Mouse (Mus musculus) neural tube, embryonic 14.5 days (tissue): ENCODE results near the gene 9530003J23Rik. TPM values are rescaled to one million over a fixed set of nuclear protein-coding genes. Genes with fewer than 3 reads are reported as not detected.

ENCODE experiments used
- ATAC-seq: fragments of 200-750 bp; cut with Nextera tagmentation; 2 replicates; pipeline ENCODE4 v1.8.0; 2017; ENCODE audit warnings: low read depth, mild to moderate bottlenecking, moderate TSS enrichment, moderate library complexity
- H3K27ac ChIP-seq: fragments of 300-500 bp; sonication (generic); 2 replicates; pipeline ENCODE4 v1.5.1; 2014; ENCODE audit warnings: low read depth, mild to moderate bottlenecking, control low read depth, low read length, moderate library complexity, mixed read lengths
- H3K27me3 ChIP-seq: fragments of 300-500 bp; sonication (generic); 2 replicates; pipeline ENCODE4 v1.6.1; 2014; ENCODE audit warnings: low read length; ENCODE audit not compliant: control insufficient read depth, insufficient read depth
- H3K36me3 ChIP-seq: fragments of 300-500 bp; sonication (generic); 2 replicates; pipeline ENCODE4 v1.6.1; 2014; ENCODE audit warnings: low read length, mixed read lengths; ENCODE audit not compliant: control insufficient read depth, insufficient read depth
- H3K4me1 ChIP-seq: fragments of 300-500 bp; sonication (generic); 2 replicates; pipeline ENCODE4 v1.6.1; 2014; ENCODE audit warnings: low read length; ENCODE audit not compliant: control insufficient read depth, insufficient read depth
- H3K4me2 ChIP-seq: fragments of 300-500 bp; sonication (generic); 2 replicates; pipeline ENCODE4 v1.6.1; 2014; ENCODE audit warnings: mild to moderate bottlenecking, low read depth, low read length, control low read depth
- H3K4me3 ChIP-seq: fragments of 300-500 bp; sonication (generic); 2 replicates; pipeline ENCODE4 v1.5.1; 2014; ENCODE audit warnings: low read depth, low read length, control low read depth, mixed read lengths
- H3K9ac ChIP-seq: fragments of 300-500 bp; sonication (generic); replicated peaks from 2 replicates; pipeline ENCODE4 v1.6.1; 2014; ENCODE audit warnings: low read depth, mild to moderate bottlenecking, control low read depth, low read length, mixed read lengths
- H3K9me3 ChIP-seq: fragments of 300-500 bp; sonication (generic); 2 replicates; pipeline ENCODE4 v1.6.1; 2016; ENCODE audit warnings: low read length; ENCODE audit not compliant: control insufficient read depth
- WGBS: fragments of 180-500 bp; shearing (Covaris S2); extraction: QIAGEN DNeasy Blood & Tissue Kit; methylation state at CpG from one replicate; pipeline ENCODE4 v1.1.7; 2014; 5-methylcytosine and 5-hydroxymethylcytosine counted together
- polyA plus RNA-seq: library from polyadenylated mRNA; unstranded; fragments of >200 nt; fragmentation: Nextera tagmentation; extraction: Ambion mirVana; gene quantifications from 2 replicates; pipeline ENCODE4 v1.2.1, GENCODE M21; 2014

The 9530003J23Rik gene
- polyA plus RNA-seq, 1 experiment from 2014 or later, result not detected

DNA sequence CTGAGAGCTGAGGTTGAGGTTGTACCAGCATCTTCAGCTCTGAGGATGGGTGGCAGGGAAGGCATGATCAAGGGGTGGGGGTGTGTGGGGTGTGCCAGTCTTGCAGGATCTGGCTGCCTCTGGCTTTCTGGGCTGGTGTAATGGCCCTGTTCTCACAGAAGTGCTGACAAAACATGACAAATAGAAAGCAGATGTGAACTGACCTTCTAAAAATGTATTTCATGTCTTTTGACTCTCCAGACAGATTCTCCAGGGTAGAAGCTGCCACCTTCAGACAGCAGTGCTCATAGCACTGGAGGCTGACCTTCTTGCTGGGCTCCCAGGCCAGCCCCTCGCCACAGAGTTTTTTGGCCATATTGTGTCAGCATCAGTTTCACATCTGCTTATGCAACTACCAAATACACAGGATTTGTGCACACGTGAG, 34.9 kb downstream of the 9530003J23Rik start:
- H3K9ac ChIP-seq, result no peak overlapping the region
- no peaks in the 10 kb centered on the region for H3K4me1 ChIP-seq
- no peak for ATAC-seq
- no peak overlapping the region for H3K4me2 ChIP-seq
- no peak overlapping the region for H3K4me3 ChIP-seq
- 80% methylated on average over 2 of the region's 2 CpGs for whole genome bisulfite sequencing
- no peaks in the 10 kb centered on the region for H3K9me3 ChIP-seq
- H3K36me3 ChIP-seq, result no peaks in the 10 kb centered on the region
- H3K27ac ChIP-seq, result no peak overlapping the region
- no peaks in the 10 kb centered on the region for H3K27me3 ChIP-seq

DNA sequence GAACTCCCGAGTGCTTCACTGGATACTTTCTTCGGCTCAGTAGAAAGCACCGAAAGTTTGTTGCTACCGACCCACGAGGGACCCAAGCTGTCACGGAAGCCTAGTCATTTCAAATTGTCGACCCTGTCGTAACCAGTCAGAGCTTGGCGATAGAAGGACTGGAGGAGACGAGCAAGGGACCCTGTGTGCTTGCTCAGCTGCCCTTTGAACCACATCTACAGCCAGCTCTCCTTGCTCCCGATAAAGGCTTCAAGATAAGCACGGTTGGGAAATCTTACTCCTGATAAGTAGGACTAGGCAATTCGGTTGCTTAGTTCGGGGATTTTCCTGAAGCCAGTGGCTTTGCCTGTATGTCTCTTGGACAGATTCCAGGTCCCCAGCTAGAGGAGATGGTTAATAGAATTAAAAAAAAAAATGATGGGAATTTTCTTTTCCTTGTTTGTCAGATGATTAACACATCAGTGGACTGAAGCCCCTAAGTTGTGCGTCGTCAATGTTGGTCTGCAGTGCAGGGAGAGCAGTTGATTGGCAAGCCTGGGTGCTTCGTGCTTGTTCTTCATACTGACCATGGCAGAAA, 35.4 kb downstream of the 9530003J23Rik start:
- Histone ChIP-seq H3K36me3 (no peaks in the 10 kb centered on the region), H3K9ac (no peak overlapping the region), H3K27me3 (no peaks in the 10 kb centered on the region), H3K27ac (no peak overlapping the region), H3K4me2 (no peak overlapping the region), H3K4me1 (no peaks in the 10 kb centered on the region), H3K4me3 (no peak overlapping the region), H3K9me3 (no peaks in the 10 kb centered on the region)
- ATAC-seq, result no peak
- WGBS, result 85% methylated on average over 17 of the region's 17 CpGs

DNA sequence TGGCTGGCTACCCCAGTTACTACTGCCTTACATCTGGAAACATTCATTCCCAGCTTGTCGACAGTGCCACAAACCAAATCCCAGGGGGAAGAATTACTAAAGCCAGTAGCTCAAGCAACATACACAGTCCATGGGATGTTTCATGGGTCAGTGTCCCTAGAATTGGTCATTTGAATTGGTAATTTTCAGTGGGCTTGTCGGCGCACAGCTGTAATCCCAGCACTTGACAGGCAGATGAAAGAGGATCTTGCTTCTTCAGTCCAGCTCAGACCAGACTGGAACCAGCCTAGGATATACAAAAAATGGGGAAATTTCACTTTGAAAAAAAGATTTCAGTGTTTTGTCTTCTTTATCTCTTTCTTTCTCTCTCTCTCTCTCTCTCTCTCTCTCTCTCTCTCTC, 38.8 kb downstream of the 9530003J23Rik start:
- Histone ChIP-seq H3K4me1 (no peaks in the 10 kb centered on the region), H3K36me3 (no peaks in the 10 kb centered on the region), H3K4me2 (no peak overlapping the region), H3K27ac (no peak overlapping the region), H3K27me3 (no peaks in the 10 kb centered on the region), H3K9ac (no peak overlapping the region), H3K4me3 (no peak overlapping the region), H3K9me3 (no peaks in the 10 kb centered on the region)
- WGBS, result 52% methylated on average over 3 of the region's 3 CpGs
- no peak for ATAC-seq

DNA sequence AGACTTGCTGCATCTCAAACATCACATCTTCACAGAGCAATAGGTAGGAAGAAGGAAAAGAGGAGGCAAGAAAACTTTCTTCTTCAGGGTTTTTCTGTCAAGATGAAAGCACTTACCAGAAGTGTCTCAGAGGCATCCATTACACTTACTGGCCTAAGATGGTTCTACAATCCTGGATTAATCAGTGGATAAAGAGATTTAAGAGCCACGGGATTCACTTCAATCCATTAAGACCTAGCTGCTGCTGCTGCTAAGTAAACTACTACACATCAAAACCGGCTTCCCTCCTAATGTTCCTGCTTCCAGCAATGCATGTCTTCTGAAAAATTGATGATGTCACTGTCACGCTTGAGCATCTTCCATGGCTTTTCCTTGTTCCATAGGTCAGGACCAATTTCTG, 41.8 kb downstream of the 9530003J23Rik start:
- Histone ChIP-seq H3K4me3 (no peak overlapping the region), H3K9ac (no peak overlapping the region), H3K27me3 (no peaks in the 10 kb centered on the region), H3K4me1 (no peaks in the 10 kb centered on the region), H3K9me3 (no peaks in the 10 kb centered on the region), H3K4me2 (no peak overlapping the region), H3K27ac (no peak overlapping the region), H3K36me3 (no peaks in the 10 kb centered on the region)
- WGBS, result 77% methylated on average over 3 of the region's 3 CpGs
- ATAC-seq, result no peak

DNA sequence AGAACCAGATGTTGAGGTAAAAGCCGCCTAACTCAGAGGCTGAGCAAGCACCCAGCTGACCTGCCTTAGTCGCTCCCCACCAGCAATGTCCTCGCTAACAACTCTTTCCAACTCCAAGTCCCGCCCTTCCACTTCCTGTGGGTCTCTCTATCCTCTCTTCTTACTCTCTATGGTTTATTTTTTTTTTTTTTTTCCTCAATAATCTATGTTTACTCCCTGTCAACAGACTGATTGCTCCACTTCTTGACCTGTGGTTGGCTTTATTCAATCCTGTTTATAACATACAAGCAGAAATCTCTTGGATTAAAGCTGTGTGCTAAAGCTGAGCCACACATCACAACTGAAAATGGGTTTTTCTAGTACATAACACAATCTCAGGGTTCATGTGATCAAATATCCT, 42.8 kb downstream of the 9530003J23Rik start:
- WGBS, result 90% methylated on average over 4 of the region's 4 CpGs
- no peaks in the 10 kb centered on the region for H3K4me1 ChIP-seq
- no peak overlapping the region for H3K9ac ChIP-seq
- H3K4me3 ChIP-seq, result no peak overlapping the region
- H3K9me3 ChIP-seq, result no peaks in the 10 kb centered on the region
- H3K27me3 ChIP-seq, result no peaks in the 10 kb centered on the region
- no peak for ATAC-seq
- H3K27ac ChIP-seq, result no peak overlapping the region
- no peak overlapping the region for H3K4me2 ChIP-seq
- H3K36me3 ChIP-seq, result no peaks in the 10 kb centered on the region

DNA sequence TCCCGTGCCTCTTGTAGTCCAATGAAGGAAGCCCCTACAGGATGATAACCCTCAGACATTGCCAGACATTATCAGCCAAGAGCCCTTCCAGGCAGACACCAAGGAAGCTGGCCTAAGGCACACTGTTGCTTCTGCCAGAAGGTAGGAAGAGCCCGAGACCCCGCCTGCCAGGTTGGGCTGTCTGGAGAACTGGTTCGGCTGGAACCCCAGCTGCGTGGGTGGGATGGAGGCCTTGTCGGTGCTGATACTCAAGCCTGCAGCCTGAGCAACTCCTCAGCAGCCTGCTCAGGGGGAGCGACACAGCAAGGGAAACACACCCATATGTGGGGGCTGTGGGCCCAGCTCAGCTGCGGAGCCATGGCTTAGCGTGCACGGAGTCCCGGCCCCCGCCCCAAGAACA, 43.5 kb downstream of the 9530003J23Rik start:
- ATAC-seq, result no peak
- Histone ChIP-seq H3K4me2 (no peak overlapping the region), H3K27me3 (no peaks in the 10 kb centered on the region), H3K36me3 (no peaks in the 10 kb centered on the region), H3K9ac (no peak overlapping the region), H3K4me3 (no peak overlapping the region), H3K4me1 (no peaks in the 10 kb centered on the region), H3K9me3 (no peaks in the 10 kb centered on the region), H3K27ac (no peak overlapping the region)
- 93% methylated on average over 12 of the region's 12 CpGs for WGBS

DNA sequence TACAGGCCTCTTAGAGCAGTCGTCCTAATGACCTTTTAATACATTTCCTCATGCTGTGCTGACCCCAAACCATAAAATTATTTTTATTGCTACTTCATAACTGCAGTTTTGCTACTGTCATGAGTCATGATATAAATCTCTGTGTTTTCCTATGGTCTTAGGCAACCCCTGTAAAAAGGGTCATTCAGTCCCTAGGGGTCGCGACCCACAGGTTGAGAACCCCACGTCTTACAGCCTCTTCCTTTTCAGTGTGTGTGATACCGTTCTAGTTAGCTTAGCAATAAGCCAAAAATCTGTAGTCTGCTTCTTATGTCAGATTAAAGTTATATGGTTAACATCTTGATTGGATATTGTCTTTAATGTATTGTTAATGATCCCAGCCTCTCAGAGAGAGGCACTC, 45.1 kb downstream of the 9530003J23Rik start:
- Histone ChIP-seq H3K4me3 (no peak overlapping the region), H3K4me2 (no peak overlapping the region), H3K36me3 (no peaks in the 10 kb centered on the region), H3K27ac (no peak overlapping the region), H3K4me1 (no peaks in the 10 kb centered on the region), H3K27me3 (no peaks in the 10 kb centered on the region), H3K9me3 (no peaks in the 10 kb centered on the region), H3K9ac (no peak overlapping the region)
- no peak for ATAC-seq
- WGBS, result 73% methylated on average over 5 of the region's 5 CpGs

DNA sequence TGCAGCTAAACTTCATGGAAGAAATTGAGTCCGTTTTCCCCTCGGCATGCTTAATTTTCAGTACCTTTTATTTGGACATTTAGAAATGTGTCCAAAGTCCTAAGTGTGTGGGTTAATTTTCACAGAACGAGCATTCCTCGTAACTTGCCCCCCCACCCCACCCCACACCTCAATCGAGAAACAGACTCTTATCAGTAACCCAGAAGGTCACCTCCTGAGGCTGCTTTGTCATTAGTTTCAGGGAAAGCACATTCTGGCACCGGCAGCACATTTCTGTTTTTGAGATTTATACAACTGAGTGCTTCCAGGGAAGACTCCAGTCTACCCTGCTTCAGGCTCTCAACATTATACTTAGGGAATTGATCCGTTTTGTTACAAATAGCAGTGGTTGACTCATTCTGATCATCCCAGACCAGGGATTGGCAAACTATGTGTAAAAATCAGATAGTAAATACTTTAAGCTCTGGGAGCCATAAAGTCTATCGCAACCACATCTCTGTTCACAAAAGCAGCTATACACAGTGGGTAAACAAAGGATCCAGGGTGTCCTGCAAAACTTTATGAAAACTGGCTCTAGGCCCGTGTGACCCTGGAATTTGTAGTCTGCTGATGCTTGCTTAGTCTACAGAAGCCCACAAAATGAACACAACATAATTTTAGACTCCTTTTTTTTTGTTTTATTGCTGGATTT, 53.0 kb downstream of the 9530003J23Rik start:
- Histone ChIP-seq H3K4me1 (no peaks in the 10 kb centered on the region), H3K36me3 (no peaks in the 10 kb centered on the region), H3K27ac (no peak overlapping the region), H3K9me3 (no peaks in the 10 kb centered on the region), H3K9ac (no peak overlapping the region), H3K4me2 (no peak overlapping the region), H3K27me3 (no peaks in the 10 kb centered on the region), H3K4me3 (no peak overlapping the region)
- WGBS, result 64% methylated on average over 9 of the region's 9 CpGs
- no peak for ATAC-seq
